Mouse (Mus musculus) cerebellum, adult 2 months (tissue): ENCODE measurements around the gene Nid1.
"Not testable (repeated sequence)": the region's sequence is repeated elsewhere in the genome, so short reads cannot be mapped to it uniquely, and the experiment has no call there.

Experiments
- CTCF ChIP-seq: fragments of 200-500 bp; IDR thresholded peaks from 2 replicates; pipeline ENCODE4 v1.5.1; 2011; ENCODE audit warnings: low read depth, mild to moderate bottlenecking, control low read depth, low read length, moderate library complexity, borderline replicate concordance; ENCODE audit not compliant: insufficient read depth
- POLR2A ChIP-seq: fragments of 200-500 bp; IDR thresholded peaks from 2 replicates; pipeline ENCODE4 v1.6.1; 2011; ENCODE audit warnings: low read length, control low read depth, borderline replicate concordance; ENCODE audit not compliant: insufficient read depth

GRCm38 (mm10) chr13:13450931-13451330, 13.6 kb downstream of the Nid1 start:
- not testable (repeated sequence) for TF ChIP-seq POLR2A, CTCF
